Mouse (Mus musculus) adrenal gland, postnatal 4 days (tissue): ENCODE measurements around the gene Ubxn1. TPM values are rescaled to one million over a fixed set of nuclear protein-coding genes. Genes with fewer than 3 reads are reported as not detected.
A peak's percentile ranks its signal among the peaks of the same experiment; 100 is the strongest.
"Not testable (repeated sequence)": the region's sequence is repeated elsewhere in the genome, so short reads cannot be mapped to it uniquely, and the experiment has no call there.

Source experiments
- DNase-seq, 2 experiments: peaks; one replicate each; pipeline ENCODE4 v3.0.0; 2021 to 2022; ENCODE audit warnings: low spot score in 2 of 2, mixed read lengths in 2 of 2
- total RNA-seq, 2 experiments: library from RNA; stranded (reverse); gene quantifications; 2 replicates each; pipeline ENCODE4 v1.2.3; 2021

The Ubxn1 gene
- total RNA-seq, 2 experiments from 2014 or later = 217 to 224 TPM

GRCm38 (mm10) chr19:8852236-8852928, 18.9 kb upstream of the Ubxn1 start:
- DNase-seq = no peak

GRCm38 (mm10) chr19:8853117-8853516, 18.2 kb upstream of the Ubxn1 start:
- DNase-seq = no peak

GRCm38 (mm10) chr19:8857689-8858088, 13.6 kb upstream of the Ubxn1 start:
- no peak for DNase-seq

DNA sequence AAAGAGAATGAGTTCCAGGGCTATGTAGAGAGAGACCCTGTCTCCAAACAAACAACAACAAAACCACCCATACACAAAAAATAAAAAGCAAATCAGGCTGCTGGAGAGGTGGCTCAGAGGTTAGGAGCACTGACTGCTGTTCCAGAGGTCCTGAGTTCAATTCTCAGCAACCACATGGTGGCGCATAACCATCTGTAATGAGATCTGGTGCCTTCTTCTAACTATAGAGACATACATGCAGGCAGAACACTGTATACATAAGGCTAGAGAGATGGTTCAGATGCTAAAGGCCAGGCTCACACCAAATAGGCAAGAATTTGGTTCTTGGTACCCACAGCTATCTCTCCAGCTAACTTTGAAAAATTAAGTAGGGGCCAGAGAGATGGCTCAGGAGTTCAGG, 12.3 kb upstream of the Ubxn1 start:
- no peak for DNase-seq

GRCm38 (mm10) chr19:8864265-8864664, 7.0 kb upstream of the Ubxn1 start:
- no peak for DNase-seq

- not testable (repeated sequence) for DNase-seq
These were observed 915 bp upstream of the Ubxn1 start for GRCm38 (mm10) chr19:8870381-8870780.

GRCm38 (mm10) chr19:8870838-8871237, 458 bp upstream of the Ubxn1 start:
- DNase-seq = no peak

- no peak for DNase-seq
These were observed 1.1 kb downstream of the Ubxn1 start for GRCm38 (mm10) chr19:8872266-8872840.

GRCm38 (mm10) chr19:8875031-8875430, 3.7 kb downstream of the Ubxn1 start:
- DNase-seq = no peak

- peak; percentile 72 to 83 for DNase-seq
These were observed 9.2 kb downstream of the Ubxn1 start, which contains the start of gene Uqcc3 for GRCm38 (mm10) chr19:8880311-8881033. Uqcc3 (minus strand) TSS chr19:8880923.

- no peak for DNase-seq
These were observed 9.7 kb downstream of the Ubxn1 start for GRCm38 (mm10) chr19:8881034-8881392.

- no peak for DNase-seq
These were observed 12.3 kb downstream of the Ubxn1 start, which contains the start of the genes Lbhd1 and Gm49403 for GRCm38 (mm10) chr19:8883616-8884015. Lbhd1 (plus strand) TSS chr19:8883732. Gm49403 (plus strand) TSS chr19:8883930.

GRCm38 (mm10) chr19:8886916-8887584, 15.8 kb downstream of the Ubxn1 start:
- DNase-seq = no peak

DNA sequence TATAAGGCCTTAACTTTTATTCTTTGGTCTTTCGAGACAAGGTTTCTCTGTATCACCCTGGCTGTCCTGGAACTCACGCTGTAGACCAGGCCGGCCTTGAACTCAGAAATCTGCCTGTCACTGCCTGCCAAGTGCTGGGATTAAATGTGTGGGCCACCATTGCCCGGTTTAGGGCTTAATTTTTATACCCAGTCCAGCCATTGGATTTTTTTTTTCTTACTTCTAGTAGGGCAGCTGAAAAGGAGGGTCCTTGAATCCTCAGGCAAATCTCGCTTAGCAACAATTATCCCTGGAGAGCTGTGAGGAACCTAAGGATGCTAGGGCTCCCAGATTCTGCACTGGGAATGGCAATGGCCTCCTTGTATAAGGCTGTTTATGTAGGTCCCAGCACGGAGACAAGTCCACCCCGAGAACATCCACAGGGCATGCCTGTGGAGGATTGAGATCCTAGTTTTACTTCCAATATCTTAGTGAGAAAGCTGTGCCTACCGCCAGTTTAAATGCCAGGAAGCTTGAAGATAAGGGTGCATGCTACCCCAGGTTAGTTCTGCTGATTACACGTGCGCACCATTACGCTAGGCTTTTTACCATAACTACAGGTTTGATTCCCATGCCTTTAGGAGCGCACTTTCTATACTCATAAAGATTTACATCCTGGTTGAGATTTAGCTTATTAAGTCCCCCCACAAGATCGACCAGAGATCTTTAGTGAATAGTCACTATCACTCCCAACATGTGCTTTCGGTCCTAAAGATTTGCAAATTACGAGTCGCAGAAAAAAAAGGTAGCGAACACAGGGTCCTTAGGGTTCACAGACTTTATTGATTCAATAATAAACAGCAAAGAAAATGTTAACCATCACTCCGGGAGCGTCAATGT, 16.5 kb downstream of the Ubxn1 start:
- no peak for DNase-seq

DNA sequence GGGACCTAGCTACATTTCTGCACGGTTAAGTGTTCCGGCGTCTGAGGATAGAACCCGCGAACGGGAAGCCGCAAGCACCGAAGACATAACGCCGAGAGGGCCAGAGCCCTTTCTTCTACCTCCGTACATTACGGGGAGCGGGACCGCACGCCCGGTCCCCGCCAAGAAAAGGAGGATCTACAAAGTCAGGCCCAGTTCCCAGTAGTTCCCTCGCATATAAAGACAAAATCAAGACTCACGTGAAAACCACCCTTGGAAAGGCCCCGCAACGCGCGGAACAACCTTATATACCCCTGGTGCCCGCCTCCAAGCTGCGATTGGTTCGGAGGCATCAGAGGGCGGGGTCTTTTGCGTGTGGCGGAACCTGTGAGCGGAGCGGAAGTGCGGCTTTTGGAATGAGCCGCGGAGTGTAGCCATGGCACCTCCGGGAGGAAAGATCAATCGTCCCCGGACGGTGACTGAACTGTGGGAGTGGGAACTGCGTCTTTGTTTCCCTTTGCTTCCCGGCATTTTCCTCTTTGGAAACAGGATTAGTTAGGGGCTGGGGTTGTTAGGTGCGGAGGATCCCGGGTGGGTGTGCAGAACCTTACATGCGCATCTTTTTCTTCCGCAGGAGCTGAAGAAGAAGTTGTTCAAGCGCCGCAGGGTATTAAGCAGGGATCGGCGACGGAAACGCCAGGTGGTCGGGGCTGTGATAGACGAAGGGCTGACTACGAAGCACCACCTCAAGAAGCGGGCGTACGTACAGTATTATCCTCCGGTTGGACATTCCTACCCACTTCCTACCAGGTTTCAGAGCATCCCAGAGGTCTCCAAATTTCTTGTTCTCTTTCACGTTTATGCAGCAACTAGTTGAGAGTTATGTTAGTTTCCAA, 17.5 kb downstream of the Ubxn1 start, which contains the start of the genes 1810009A15Rik and Gm49416:
Gene 1810009A15Rik (plus strand): TSS at position 343 of the 875 bp plus-strand sequence.
Gene Gm49416 (plus strand): TSS at position 416 of the 875 bp plus-strand sequence.
- DNase-seq = peak; percentile 78 to 91

GRCm38 (mm10) chr19:8892829-8893766, 21.8 kb downstream of the Ubxn1 start, which contains the start of gene Ints5:
Ints5 (plus strand) TSS chr19:8893005.
- peak; percentile 65 to 74 for DNase-seq

DNA sequence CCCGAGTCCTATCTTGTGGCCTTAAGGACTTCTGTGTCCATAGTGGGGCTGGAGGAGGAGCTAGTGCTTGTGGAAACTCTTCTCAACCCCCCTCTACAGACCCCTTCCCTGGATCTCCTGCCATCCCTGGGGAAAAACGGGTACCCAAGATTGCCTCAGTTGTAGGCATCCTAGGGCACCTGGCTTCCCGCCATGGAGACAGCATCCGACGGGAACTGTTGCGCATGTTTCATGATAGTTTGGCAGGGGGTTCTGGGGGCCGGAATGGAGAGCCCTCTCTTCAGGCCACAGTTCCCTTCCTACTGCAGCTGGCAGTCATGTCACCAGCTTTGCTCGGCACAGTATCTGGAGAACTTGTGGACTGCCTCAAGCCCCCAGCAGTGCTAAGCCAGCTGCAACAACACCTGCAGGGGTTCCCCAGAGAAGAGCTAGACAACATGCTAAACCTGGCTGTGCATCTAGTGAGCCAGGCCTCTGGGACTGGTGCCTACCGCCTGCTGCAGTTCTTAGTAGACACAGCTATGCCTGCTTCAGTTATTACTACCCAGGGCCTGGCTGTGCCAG, 24.2 kb downstream of the Ubxn1 start:
- DNase-seq = no peak

DNA sequence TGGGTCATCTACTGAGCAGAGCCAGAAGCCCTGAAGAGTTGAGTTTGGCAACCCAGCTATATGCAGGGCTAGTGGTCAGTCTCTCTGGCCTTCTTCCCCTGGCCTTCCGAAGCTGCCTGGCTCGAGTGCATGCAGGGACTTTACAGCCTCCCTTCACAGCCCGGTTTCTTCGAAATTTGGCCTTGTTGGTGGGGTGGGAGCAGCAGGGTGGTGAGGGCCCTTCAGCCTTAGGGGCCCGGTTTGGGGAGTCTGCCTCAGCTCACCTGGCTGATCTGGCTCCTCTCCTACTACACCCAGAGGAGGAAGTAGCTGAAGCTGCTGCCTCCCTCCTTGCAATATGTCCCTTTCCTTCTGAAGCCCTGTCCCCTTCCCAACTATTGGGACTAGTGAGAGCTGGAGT, 24.9 kb downstream of the Ubxn1 start:
- DNase-seq = not testable (repeated sequence)
